Mouse (Mus musculus) heart, adult 8-10 months (tissue): Measurements from ENCODE around the gene Krt36. TPM values are rescaled to one million over a fixed set of nuclear protein-coding genes. Genes with fewer than 3 reads are reported as not detected.

Experiments
- DNase-seq: peaks from one replicate; pipeline ENCODE4 v3.0.0; 2022; ENCODE audit warnings: low spot score
- total RNA-seq, 4 experiments: library from RNA; stranded (reverse); gene quantifications; 2 replicates each; pipeline ENCODE4 v1.2.4; 2022

Gene Krt36
- total RNA-seq = not detected

DNA sequence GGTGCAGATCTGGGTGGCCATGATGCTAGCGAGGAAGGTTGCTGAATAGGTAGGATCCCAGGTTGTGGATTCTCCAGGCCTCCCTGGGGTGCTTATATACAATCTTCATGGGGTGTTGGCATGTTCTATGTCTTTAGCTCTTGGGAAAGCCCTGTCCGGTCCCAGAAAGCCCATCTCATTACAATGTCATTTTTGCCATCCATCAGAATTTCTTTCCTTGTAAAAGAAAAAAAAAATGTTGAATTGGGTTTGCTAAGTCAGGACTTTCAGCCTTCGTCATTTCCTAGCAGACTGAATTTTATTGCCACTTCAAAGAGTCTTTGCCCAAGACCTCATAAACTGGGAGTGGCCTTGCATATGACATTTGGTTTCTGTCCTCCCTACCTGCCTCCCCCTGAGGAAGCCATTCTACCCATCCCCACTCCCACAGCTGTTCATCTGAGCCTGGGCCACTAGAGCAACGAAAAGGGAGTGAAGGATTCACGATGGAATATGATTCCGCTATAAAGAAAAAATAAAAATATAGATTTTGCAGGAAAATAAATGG lies at the start of gene Krt36:
Krt36 (minus strand) TSS at position 51 of the 547 bp plus-strand sequence.
- DNase-seq = no peak

DNA sequence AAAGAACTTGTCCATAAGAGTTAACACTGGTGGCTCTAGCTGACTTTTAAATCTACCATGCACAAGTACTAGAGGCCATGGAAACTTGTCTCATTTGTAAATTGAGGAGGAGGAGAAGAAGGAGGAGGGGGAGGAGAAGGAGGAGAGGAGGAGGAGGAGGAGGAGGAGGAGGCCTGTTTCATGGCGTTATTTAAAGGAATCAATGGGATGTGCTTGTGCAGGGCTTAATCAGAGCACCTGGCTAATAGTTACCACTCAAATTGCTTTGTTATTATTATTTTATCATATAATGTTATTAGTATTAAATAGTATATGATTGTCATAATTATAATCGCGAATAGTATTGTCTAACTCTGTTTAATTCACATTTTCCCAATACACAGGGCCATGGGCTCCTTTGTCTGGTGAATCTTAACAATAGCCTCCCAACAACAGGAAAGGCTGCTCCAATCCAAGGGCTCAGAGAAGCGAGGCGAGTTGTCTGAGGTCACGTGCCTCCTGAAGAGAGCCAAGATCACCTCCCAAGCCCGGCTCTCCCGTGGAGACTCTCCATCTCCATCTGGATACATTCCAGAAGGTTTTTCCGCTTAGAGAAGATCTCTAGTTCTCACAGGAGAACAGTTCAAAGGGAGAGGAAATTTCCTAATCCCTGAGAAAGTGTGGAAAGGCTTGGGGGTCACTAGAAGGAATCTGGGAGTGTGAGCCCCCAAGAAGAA lies 43.3 kb upstream of the Krt36 start, which contains the start of gene Krt19:
Krt19 (minus strand) TSS at position 51 of the 716 bp plus-strand sequence.
- DNase-seq = no peak

DNA sequence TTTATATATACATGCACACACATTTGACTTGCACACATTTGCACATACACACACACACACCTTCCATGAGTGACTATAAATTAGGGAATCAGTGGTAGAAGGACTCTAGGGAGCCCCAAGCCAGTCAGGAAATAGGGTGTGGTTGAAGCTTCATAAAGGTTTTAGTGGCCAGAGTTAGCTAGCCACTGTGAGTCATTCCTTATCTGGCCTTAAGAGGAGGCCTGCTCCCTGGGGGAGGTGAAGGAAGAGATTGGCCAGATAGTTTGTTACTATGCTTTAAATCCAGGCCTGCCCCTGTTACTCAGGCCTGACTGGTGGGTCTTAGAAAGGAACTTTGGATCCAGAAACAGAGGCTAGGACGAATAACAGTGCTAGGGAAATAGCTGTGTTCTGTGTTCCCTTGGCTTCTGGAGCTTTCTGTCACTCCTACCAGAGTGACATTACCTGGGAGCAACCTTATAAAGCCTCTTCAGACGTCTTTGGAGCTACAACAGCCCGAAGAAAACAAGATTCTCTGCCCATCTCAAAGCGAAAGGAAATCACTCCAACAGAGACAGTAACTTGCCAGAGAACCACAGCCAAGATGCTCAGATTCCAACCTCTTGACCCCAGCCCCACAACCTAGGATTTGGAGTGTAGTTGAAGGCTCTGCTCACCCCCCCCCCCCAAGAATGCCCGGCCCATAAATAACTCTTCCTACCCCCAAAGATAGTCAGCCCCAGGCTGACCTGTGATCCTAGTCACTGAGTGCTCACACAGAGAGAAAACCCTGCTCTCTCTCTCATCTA lies 42.3 kb upstream of the Krt36 start:
- no peak for DNase-seq

DNA sequence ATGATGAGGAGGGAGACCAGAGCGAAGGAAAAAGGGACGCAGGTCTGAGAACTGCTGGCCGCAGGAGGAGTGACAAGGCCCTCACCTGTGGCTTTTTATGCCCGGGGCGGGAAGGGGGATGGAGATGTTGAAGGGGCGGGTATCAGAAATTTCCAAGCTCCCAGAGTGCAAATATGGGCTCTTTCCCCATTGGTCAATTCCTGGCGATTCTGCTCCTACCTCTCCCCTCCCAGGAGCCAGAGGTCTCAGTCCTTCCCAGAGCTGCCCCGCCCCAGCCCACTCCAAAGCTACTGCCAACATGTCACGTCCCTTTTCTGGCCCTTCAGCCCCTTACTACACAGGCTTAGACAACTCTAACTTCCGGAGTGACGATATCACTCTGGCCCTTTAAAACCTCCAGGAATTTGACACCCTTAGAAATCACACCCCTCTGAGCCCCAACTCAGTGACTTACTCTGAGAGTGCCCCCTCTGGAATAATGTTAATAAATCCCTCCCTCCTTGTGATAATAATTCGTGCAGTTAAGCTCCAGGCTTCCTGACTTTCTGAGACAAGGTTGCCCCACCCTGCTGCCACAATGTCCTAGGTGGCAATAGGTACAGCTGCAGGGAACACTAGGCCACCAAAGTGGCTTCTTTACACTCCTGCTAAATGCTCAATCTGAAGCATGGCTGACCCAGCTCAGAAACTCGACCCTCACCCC lies 40.6 kb upstream of the Krt36 start:
- DNase-seq = no peak

DNA sequence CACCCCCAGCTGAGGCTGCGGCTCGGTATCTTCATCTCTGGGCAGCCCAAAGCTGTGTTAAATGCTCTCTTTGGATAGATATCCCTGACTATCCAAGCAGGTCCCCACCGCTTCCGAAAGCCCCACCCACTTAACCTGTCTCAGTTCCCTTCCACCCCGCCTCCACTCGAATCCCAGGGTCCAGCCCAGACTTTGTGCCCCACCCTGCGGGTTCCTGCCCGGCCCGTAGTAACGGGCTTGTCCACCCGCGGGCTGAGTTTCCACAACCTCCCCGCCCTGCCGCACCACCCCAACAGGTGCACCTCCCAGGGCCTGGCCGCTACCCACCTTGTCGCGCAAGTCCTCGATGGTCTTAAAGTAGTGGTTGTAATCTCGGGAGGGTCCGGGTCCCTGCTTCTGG lies 39.7 kb upstream of the Krt36 start:
- no peak for DNase-seq

DNA sequence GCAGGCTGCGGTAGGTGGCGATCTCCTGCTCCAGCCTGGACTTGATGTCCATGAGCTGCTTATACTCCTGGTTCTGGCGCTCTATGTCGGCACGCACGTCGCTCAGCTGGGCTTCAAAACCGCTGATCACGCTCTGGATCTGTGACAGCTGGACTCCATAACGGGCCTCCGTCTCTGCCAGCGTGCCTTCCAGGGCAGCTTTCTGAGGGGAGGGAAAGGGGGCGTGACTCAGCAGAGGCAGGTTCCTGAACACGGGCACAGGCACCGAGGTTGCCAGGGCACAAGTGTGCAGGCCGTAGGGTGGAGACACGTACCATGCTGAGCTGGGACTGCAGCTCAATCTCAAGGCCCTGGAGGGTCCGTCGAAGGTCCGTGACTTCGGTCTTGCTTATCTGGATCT lies 35.5 kb upstream of the Krt36 start:
- DNase-seq = no peak

DNA sequence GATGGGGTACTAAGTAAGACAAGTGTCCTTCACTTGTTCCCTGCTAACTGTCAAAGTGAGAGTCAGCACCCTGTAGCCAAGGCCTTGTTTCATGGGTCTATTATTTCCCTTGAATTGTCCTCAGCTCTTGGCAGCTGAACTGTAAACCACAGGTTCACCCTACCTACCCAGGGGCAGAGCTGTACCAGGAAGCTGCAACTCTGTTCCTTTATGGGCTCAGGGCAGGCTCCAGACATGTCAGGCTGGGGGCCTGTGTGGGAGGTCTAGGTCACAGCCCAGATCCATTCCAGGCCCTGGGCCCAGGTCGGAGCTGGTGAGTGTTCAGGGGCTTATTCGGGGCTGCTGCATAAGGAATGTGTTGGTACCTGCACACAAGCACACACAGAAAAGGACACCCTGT lies 34.0 kb upstream of the Krt36 start:
- DNase-seq = no peak

DNA sequence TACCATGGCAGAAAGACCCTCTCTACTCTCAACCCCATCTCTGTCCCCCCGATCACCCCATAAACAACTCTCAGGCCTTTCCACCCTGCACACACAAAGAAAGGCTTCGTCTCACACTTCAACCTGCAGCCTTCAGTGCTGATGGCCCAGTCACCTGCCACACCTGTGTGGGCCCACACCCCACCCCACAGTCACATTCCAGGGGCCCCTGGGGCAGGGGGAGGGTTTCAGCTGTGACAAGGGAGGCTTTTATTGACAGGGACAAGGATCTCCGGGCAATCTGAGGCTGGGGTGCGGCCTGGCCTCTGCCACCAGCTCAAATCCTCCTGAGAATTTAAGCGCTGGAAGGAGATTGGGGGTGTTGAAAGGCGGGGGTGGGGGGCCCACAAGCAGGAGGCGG lies 33.4 kb upstream of the Krt36 start:
- no peak for DNase-seq

DNA sequence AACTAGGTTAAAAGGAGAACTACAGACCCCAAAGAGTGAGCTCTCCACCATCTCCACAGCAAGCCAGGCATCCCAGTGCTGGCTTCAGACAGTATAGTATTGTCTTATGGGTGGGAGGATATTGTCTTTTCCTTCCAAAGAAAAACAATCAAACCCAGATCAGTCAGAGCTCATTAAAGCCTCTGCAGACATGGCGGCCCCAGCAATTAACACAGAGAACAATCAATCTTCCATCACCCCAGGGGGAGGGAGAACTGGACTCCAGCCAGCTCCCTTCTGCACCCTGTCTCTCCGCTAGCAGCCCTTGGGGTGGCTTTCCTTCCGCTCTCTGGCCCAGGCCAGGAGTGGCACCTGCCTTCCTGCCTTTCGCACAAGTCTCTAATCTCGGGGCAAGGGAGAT lies 32.3 kb upstream of the Krt36 start:
- no peak for DNase-seq

DNA sequence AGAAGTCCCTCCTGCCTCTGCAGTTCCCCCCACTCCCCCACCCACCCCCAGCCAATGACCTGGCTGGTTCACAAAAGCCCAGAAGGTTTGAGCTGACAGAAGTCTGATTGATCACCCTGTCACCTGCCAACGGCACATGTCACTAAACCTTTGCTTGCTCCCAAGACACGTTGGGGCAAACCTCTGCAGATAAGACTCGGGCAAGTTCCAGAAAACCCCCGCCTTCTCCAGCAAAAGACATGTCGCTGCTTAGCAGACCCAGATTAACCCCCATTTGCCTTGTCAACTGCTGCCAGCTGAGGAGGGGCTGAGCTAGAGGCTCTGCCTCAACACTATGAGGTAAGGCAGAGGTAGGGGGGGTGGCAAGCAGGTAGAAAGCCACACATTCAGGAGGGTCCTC lies 31.1 kb upstream of the Krt36 start:
- DNase-seq = no peak

DNA sequence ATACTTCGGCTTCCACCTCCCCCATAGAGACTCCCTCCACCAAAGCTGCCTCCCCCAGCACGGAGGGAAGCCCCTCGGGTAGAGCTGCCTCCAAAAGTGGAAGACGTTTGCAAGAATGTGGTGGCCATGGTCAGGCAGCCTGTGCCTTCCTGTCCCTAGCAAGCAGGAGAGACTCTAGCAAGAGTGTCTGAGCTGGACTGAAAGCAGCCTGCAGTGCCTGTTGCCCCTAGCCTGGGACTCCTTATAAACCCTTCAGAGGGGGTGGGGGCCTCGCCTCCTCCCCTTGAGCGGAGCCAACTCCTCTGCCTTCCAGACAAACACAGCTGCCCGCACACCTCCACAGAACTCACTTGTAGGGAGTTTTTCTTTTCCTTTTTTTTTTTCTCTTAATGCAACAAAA lies 30.3 kb upstream of the Krt36 start, which contains the start of gene Krt15:
Krt15 (minus strand) TSS at position 198 of the 400 bp plus-strand sequence.
- DNase-seq = no peak

DNA sequence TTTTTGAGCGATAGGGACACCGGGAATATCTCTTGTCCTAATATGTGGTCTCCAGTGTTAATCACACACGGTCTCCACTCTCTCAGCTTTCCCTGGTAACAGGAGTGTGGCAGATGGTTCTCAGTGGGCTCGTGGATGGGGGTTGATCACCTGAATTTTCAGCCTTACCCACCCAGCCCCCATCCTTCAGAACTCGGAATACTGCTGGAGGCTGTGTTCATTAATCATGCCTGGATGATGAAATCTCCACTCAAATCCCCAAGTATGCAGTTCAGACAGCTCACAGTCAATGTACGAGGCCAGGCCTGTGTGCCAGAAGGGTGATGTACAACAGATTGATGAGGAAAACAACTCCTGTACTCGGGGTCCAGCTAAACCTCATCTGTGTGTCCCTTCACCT lies 19.5 kb upstream of the Krt36 start:
- DNase-seq = no peak

DNA sequence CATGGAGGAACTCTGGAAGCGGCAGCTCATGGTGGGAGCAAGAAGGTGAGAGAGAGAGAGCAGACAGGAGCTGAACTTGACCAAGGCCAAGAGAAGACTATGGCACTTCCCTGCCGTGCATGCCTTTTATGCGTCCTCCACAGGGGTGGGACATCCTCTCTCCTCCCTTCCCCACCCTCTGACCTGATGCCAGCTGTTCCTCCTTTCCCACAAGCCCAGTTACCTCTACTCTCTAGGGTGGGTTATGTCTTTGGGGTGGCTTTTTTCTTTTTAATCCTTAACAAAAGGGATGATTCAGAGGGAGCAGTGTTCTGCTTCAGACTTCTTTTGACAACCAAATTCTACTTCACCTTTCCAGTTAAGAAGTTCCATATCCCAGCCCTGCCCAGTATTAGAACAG lies 16.0 kb upstream of the Krt36 start, which contains the start of gene Krt13:
Krt13 (minus strand) TSS at position 101 of the 400 bp plus-strand sequence.
- DNase-seq = no peak

DNA sequence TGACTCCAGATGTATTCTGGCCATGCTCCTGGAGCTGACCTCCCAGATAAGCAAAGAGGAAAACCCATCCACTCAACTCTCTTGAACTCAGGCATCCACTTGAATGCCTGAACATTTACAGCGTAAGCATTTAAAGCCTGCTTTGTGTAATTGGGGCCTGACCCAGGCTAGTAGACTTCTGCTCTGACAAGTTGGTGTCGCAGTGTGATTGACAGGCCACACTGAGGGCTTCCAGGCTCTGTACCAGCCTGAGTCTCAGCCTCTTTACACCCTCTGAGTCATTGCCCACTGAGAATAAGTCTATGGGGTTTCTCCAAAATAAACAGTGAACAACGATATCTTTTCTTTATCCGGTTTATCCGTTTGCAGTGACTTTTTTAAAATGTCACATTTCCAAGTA lies 14.9 kb upstream of the Krt36 start:
- no peak for DNase-seq

DNA sequence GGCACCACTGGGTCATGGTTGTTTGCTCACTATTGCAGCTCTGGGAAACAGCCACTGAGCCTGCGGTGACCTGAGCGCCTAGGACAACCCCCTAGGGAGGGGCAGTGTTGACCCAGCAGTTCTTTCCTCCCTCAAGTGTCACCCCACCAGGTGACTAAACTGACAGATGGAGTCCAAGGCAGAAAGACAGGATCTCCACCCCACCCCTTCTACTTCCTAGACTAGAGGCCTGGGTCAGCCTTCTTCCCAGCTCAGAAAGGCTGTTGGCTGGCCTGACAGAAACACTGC lies 8.3 kb upstream of the Krt36 start:
- no peak for DNase-seq

DNA sequence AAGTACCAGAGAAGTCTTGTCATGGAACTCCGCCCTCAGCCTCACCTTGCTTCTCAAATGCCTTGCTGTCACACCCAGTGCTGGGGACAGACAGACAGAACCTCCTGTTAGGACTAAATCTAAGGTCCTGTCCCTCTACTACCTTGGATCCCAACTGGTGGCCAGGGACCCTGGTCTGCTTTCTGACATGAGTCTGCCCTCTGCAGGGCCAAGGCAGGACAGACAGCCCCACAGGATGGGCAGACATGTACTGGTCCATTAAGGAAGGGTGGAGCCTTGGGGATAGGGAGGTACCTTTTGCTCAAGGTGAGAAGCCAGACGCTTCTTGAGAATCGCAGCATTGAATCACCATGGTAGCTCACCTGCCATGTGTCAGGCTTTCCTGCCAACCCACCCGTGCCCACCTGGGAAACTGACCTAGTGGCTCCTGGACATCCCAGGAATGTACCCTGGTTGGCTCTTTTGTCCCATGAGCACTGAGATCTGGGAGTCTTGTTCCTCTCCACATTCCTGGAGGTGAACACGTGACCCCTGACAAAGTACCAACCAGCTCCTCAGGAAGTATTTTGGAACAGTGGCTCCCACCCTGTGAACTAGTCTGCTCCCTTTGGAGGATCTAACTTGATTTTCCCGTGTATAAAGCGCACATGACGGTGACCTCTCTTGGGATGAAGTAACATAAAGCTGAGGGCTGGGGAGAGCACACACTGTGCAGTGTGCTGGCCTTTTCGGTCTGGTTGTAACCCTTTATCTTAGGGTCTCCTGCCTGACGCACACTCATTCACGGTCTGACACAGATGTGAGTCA lies 7.7 kb upstream of the Krt36 start:
- DNase-seq = no peak

DNA sequence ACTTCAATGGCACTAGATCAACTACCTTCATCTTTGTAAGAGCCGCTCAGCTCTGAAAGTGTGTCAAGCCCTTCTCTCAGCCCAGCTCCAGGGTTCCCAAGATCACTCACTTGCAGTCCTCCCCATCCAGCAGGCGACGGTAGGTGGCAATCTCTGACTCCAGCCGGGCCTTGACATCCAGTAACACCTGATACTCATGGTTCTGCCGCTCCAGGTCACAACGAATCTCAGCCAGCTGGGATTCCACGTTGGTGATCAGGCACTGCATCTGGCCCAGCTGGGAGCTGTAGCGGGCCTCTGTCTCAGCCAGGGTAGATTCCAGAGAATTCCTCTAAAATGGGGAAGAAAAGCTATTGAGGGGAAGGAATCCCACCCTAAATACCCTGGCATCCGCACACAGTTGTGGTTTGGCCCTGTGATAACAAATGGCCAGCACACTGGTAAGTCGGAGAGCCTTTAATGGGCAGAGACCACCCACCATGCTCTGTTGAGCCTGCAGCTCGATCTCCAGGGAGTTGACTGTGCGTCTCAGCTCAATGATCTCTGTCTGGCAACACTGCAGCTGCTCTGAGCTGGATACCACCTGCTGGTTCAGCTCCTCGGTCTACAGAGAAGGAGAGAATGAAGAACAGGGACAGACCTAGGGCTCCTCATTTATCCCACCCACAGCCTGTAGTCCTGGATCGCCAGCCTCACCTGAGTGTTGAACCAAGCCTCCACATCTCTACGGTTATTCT lies 2.6 kb downstream of the Krt36 start:
- no peak for DNase-seq

DNA sequence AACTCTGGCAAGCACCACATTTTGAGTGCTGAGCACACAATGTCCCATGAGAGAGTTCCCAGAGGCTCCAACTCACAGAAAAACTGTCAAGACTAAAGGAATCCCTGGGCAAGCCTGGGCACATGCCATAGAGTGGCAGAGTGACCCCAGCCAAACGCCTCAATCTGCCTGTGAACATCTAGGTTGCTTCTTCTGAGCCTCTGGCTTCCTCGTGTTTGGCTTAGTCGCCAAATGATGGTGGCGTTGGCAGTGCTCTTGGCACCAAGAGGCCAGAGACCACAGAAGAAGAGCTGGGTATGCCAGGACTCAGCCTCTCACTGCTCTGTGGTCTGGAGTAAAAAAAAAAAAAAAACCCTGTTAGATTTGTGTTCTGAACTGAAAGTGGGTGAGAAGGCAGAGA lies 5.0 kb downstream of the Krt36 start:
- no peak for DNase-seq

DNA sequence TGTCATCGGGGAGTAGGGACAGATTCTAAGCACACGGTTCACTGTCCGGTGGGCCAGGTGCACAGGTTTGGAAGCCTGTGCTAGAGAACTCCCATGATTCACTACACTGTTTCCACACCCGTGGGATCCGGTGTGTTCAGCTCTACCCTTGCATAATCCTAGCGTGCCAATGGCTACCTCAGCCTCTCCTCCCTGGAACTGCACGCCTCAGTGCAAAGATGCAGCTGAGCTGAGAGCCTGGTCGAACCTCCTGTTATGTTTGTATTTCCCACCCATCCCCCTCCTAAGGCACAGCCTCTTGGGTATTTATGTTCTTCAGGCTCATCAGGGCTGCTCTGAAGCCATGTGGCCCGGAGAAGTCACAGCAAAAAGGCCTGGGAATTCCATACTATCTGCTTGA lies 7.6 kb downstream of the Krt36 start:
- no peak for DNase-seq

DNA sequence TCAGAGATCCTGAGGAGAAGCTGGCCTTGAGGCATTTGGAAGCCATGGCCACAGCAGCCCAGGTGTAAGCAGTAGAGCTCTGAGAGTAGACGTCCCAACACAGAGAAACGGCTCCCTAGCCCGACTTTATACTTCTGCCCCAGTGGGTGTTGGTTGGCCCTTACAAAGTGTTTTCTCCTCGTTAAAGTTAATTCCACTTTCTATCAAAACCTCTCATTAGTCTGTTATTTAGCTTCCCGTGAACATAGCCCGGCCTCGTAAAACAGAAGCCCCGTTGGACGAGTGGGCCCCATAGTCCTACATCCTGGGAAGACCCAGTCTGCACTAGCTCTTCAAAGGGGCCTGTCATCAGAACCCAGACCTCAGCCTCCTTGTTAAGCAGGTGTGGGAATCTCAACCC lies 9.3 kb downstream of the Krt36 start, which contains the start of gene Krt35:
Krt35 (minus strand) TSS at position 101 of the 400 bp plus-strand sequence.
- DNase-seq = no peak
